Mouse (Mus musculus): ENCODE measurements around the gene Smurf1. TPM values are rescaled to one million over a fixed set of nuclear protein-coding genes. Genes with fewer than 3 reads are reported as not detected.

Smurf1 gene
- total and polyA plus RNA-seq, 2 experiments from 2014 or later = 21.6 to 55.5 TPM

DNA sequence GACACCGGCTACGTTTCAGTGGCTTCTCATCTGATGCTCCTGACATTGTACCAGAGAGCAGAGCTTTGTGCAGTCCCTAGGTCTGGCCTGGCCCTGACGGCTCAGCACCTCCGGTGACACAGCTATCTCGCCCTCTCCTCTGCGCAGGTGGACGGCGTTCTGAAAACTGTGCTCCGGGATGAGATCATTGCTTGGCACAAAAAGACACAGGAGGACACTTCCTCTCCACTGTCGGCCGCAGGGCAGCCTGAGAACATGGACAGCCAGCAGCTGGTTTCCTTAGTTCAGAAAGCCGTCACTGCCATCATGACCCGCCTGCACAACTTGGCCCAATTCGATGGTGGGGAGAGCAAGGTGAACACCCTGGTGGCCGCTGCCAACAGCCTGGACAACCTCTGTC is 107.1 kb downstream of the Smurf1 start:
- H3K9me3 ChIP-seq (ENCODE audit: low read length) = no peaks in the 10 kb centered on the region
- no peaks in the 10 kb centered on the region for H3K4me1 ChIP-seq (ENCODE audit: insufficient read depth)
- no peak for ATAC-seq
- H3K9ac ChIP-seq = no peak overlapping the region
- peaks cover 67% of the 10 kb centered on the region for H3K36me3 ChIP-seq (ENCODE audit: insufficient read depth)
- no peak overlapping the region for H3K27ac ChIP-seq (ENCODE audit: low read depth, low read length)
- no peaks in the 10 kb centered on the region for H3K27me3 ChIP-seq (ENCODE audit: insufficient read depth, low read length)
- H3K4me2 ChIP-seq (ENCODE audit: low read depth) = no peak overlapping the region
- DNase-seq = no peak
- no peak for TF ChIP-seq CTCF (IDR thresholded peaks at IDR 0.05; ENCODE audit: low read depth)
- no peak overlapping the region for H3K4me3 ChIP-seq (ENCODE audit: low read depth, low read length)
- WGBS = 94% methylated on average over 15 of the region's 15 CpGs

DNA sequence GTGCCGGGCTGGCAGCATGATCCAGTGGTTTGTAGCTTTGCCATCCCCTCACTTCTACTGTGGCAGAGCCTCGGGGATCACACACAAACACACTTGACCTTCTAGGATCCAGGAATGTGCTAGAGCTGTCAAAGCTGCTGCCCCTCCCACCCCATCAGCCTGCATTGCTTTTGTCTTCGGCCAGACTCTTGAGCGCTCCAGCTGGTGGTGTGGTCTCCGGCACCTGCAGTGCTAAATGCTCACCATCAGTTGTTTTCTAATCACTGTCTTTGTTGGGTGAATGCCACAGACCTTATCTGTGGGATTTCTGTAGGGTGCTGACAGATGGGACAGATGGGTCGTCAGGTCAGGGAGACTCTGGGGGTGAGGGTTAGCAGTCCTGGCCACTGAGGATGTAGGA is 109.7 kb downstream of the Smurf1 start:
- H3K4me1 ChIP-seq (ENCODE audit: insufficient read depth) = no peaks in the 10 kb centered on the region

DNA sequence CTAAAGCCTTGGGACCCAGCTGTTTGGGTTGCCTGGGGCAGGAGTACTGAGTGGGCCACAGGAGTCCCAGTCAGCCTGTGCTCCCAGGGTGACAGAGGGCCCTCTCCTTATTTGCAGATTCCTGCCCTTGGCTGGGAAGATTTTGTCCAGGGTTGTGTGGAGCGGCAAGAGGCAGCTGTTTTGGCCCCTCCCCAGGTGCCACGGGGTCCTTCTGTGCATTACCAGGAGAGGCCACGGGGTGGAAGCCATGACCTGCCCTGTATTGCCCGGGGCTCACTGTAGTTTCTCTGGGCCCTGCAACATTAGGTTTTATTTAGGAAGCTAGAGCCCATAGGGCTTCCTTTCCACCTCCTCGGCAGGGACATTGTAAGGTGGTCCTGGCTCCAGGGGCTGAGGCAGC is 111.7 kb downstream of the Smurf1 start:
- DNase-seq = no peak
- Histone ChIP-seq H3K4me3 (ENCODE audit: low read depth, low read length) (no peak overlapping the region), H3K9me3 (ENCODE audit: low read length) (no peaks in the 10 kb centered on the region), H3K4me2 (ENCODE audit: low read depth) (no peak overlapping the region), H3K9ac (no peak overlapping the region), H3K27me3 (ENCODE audit: insufficient read depth, low read length) (no peaks in the 10 kb centered on the region), H3K36me3 (ENCODE audit: insufficient read depth) (peaks cover 89% of the 10 kb centered on the region), H3K27ac (ENCODE audit: low read depth, low read length) (no peak overlapping the region), H3K4me1 (ENCODE audit: insufficient read depth) (no peaks in the 10 kb centered on the region)
- 90% methylated on average over 5 of the region's 5 CpGs for WGBS
- TF ChIP-seq CTCF (IDR thresholded peaks at IDR 0.05; ENCODE audit: low read depth) = peak; percentile 10; the same call in 1 of the 2 replicates
- no peak for ATAC-seq

More for the DNA sequence above, 109.7 kb downstream of the Smurf1 start:
- H3K4me3 ChIP-seq (ENCODE audit: low read depth, low read length) = no peak overlapping the region
- TF ChIP-seq CTCF (IDR thresholded peaks at IDR 0.05; ENCODE audit: low read depth) = no peak
- H3K9me3 ChIP-seq (ENCODE audit: low read length) = no peaks in the 10 kb centered on the region
- WGBS = 58% methylated on average over 6 of the region's 6 CpGs
- peaks cover 88% of the 10 kb centered on the region for H3K36me3 ChIP-seq (ENCODE audit: insufficient read depth)
- no peak for DNase-seq
- H3K27ac ChIP-seq (ENCODE audit: low read depth, low read length) = no peak overlapping the region
- H3K27me3 ChIP-seq (ENCODE audit: insufficient read depth, low read length) = no peaks in the 10 kb centered on the region
- H3K9ac ChIP-seq = no peak overlapping the region
- ATAC-seq = no peak
- H3K4me2 ChIP-seq (ENCODE audit: low read depth) = no peak overlapping the region

DNA sequence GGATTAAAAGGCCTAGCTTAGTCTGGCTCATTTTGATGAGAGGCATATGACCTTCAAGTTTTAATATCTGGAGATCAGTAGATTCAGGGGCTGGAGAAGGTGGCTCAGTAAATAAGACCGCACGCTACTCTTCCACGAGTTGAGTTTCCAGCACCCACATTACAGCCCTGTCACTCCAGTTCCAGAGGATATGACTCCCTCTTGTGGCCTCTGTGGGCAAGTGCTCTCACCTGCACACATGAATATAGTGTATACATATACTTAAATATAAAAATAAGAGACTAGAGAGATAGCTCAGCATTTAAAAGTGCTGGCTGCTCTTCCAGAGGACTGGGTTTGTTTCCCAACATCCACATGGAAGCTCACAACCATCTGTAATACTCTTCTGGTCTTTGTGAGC is 113.8 kb downstream of the Smurf1 start:
- TF ChIP-seq CTCF (IDR thresholded peaks at IDR 0.05; ENCODE audit: low read depth) = peak; percentile 18; the same call in 1 of the 2 replicates
- H3K4me1 ChIP-seq (ENCODE audit: insufficient read depth) = no peaks in the 10 kb centered on the region
- ATAC-seq (no peak), DNase-seq (no peak)
- H3K27ac ChIP-seq (ENCODE audit: low read depth, low read length) = no peak overlapping the region
- H3K4me2 ChIP-seq (ENCODE audit: low read depth) = no peak overlapping the region
- H3K36me3 ChIP-seq (ENCODE audit: insufficient read depth) = peaks cover 91% of the 10 kb centered on the region
- no peak overlapping the region for H3K4me3 ChIP-seq (ENCODE audit: low read depth, low read length)
- 95% methylated on average over 3 of the region's 3 CpGs for WGBS
- H3K9ac ChIP-seq = no peak overlapping the region
- H3K27me3 ChIP-seq (ENCODE audit: insufficient read depth, low read length) = no peaks in the 10 kb centered on the region
- H3K9me3 ChIP-seq (ENCODE audit: low read length) = no peaks in the 10 kb centered on the region

DNA sequence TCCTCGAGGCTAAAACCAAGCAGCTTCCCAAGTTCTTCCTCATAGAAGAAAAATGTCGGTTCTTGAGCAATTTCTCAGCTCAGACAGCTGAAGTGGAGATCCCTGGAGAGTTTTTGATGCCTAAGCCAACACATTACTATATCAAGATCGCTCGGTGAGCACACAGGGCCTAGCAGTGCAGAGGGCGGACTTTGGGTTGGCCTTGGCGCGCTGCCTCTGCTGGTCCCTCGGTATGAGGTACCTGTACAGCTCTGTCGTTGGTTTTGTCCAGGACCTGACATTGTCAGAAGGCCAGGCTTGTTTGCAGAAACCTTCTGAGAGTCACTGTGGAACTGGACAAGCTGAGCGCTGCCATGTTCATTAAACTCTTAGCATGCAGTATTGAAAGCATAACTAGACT is 115.7 kb downstream of the Smurf1 start:
- no peaks in the 10 kb centered on the region for H3K27me3 ChIP-seq (ENCODE audit: insufficient read depth, low read length)
- no peak overlapping the region for H3K9ac ChIP-seq
- no peaks in the 10 kb centered on the region for H3K4me1 ChIP-seq (ENCODE audit: insufficient read depth)
- H3K36me3 ChIP-seq (ENCODE audit: insufficient read depth) = peaks cover 98% of the 10 kb centered on the region
- H3K4me3 ChIP-seq (ENCODE audit: low read depth, low read length) = no peak overlapping the region
- WGBS = 94% methylated on average over 10 of the region's 10 CpGs
- ATAC-seq (no peak), DNase-seq (no peak)
- no peaks in the 10 kb centered on the region for H3K9me3 ChIP-seq (ENCODE audit: low read length)
- H3K27ac ChIP-seq (ENCODE audit: low read depth, low read length) = no peak overlapping the region
- no peak for TF ChIP-seq CTCF (IDR thresholded peaks at IDR 0.05; ENCODE audit: low read depth)
- H3K4me2 ChIP-seq (ENCODE audit: low read depth) = no peak overlapping the region

DNA sequence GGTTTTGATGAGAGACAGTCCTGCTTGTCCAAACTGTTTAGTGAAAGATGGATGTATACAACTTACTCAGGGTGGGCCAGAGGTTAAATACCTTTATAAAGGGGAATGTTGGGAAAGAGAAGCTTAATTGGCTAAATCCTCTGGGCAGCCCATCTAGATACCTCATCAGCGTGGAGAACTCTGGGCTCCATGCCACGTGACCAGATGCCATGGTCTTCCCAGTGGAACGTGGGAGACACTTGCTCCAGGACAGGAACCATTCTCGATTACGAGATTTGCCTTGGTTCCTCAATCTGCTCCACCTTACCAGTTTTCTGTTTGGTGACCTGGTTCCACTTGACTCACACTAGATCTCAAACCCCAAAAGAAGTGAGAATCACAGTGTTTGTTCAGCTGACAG is 116.9 kb downstream of the Smurf1 start:
- Histone ChIP-seq H3K9ac (no peak overlapping the region), H3K27ac (ENCODE audit: low read depth, low read length) (no peak overlapping the region), H3K4me2 (ENCODE audit: low read depth) (no peak overlapping the region), H3K4me3 (ENCODE audit: low read depth, low read length) (no peak overlapping the region), H3K9me3 (ENCODE audit: low read length) (no peaks in the 10 kb centered on the region), H3K36me3 (ENCODE audit: insufficient read depth) (peaks cover 97% of the 10 kb centered on the region), H3K4me1 (ENCODE audit: insufficient read depth) (no peaks in the 10 kb centered on the region), H3K27me3 (ENCODE audit: insufficient read depth, low read length) (no peaks in the 10 kb centered on the region)
- ATAC-seq = no peak
- DNase-seq = no peak
- no peak for TF ChIP-seq CTCF (IDR thresholded peaks at IDR 0.05; ENCODE audit: low read depth)
- WGBS = 61% methylated on average over 5 of the region's 5 CpGs

DNA sequence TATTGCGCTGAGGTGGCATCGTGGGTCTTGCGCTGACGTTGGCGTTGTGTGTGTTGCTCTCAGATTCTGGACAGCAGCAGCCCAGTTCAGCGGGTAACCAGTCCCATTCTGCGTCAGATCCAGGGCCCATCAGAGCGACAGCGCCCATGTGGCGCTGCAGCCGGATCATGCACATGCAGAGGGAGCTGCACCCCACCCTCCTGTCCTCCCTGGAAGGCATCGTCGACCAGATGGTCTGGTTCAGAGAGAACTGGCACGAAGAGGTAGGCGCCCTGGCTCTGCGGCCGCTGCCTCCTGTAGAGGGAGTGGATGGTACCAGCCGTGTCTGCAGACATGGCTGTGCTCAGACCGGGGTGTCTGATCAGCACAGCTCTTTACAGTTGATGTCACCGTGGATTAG is 120.3 kb downstream of the Smurf1 start:
- no peaks in the 10 kb centered on the region for H3K9me3 ChIP-seq (ENCODE audit: low read length)
- H3K27me3 ChIP-seq (ENCODE audit: insufficient read depth, low read length) = no peaks in the 10 kb centered on the region
- no peak overlapping the region for H3K9ac ChIP-seq
- H3K27ac ChIP-seq (ENCODE audit: low read depth, low read length) = no peak overlapping the region
- H3K4me1 ChIP-seq (ENCODE audit: insufficient read depth) = no peaks in the 10 kb centered on the region
- DNase-seq = peak; percentile 10
- no peak overlapping the region for H3K4me3 ChIP-seq (ENCODE audit: low read depth, low read length)
- H3K4me2 ChIP-seq (ENCODE audit: low read depth) = no peak overlapping the region
- TF ChIP-seq CTCF (IDR thresholded peaks at IDR 0.05; ENCODE audit: low read depth) = no peak
- peak; percentile 77 for ATAC-seq
- H3K36me3 ChIP-seq (ENCODE audit: insufficient read depth) = peaks cover 98% of the 10 kb centered on the region
- 87% methylated on average over 20 of the region's 20 CpGs for WGBS

DNA sequence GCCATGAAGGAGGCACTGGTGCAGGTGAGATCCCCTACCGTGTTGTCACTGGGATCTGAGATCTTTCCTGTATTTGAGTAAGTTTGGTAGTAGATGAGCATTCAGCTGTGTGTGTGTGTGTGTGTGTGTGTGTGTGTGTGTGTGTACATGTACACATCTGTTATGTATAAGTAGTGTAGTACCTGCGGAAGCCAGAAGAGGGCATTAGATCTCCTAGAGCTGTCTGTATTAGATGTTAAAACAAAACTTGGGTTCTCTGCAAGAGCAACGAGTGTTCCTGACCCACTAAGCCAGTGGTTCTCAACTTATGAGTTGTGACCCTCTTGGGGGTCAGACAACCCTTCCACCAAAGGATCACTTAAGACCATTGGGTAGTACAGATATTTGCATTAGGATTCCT is 129.5 kb downstream of the Smurf1 start:
- H3K9me3 ChIP-seq (ENCODE audit: low read length) = no peaks in the 10 kb centered on the region
- no peaks in the 10 kb centered on the region for H3K4me1 ChIP-seq (ENCODE audit: insufficient read depth)
- no peak overlapping the region for H3K9ac ChIP-seq
- H3K27ac ChIP-seq (ENCODE audit: low read depth, low read length) = no peak overlapping the region
- no peaks in the 10 kb centered on the region for H3K27me3 ChIP-seq (ENCODE audit: insufficient read depth, low read length)
- H3K4me3 ChIP-seq (ENCODE audit: low read depth, low read length) = no peak overlapping the region
- TF ChIP-seq CTCF (IDR thresholded peaks at IDR 0.05; ENCODE audit: low read depth) = peak; percentile 66
- WGBS = 93% methylated on average over 3 of the region's 3 CpGs
- DNase-seq (peak; percentile 61), ATAC-seq (peak; percentile 58)
- H3K36me3 ChIP-seq (ENCODE audit: insufficient read depth) = peaks cover 96% of the 10 kb centered on the region
- H3K4me2 ChIP-seq (ENCODE audit: low read depth) = no peak overlapping the region

Data from forebrain, postnatal 0 days (tissue).